Mouse (Mus musculus) lung, adult 2 months (tissue): ENCODE data around the gene Sec14l4. TPM values are rescaled to one million over a fixed set of nuclear protein-coding genes. Genes with fewer than 3 reads are reported as not detected.

Experiments
- DNase-seq: peaks from one replicate; pipeline ENCODE4 v3.0.0; 2022
- H3K4me1 ChIP-seq: fragments of 200-500 bp; 2 replicates; pipeline ENCODE4 v1.6.1; 2011; ENCODE audit warnings: low read length; ENCODE audit not compliant: control insufficient read depth, insufficient read depth
- H3K4me3 ChIP-seq: fragments of 200-500 bp; replicated peaks from 2 replicates; pipeline ENCODE3; 2011; ENCODE audit warnings: low read depth, mild to moderate bottlenecking, control low read depth, low read length; ENCODE audit errors: extremely low read depth
- CTCF ChIP-seq: fragments of 200-500 bp; IDR thresholded peaks from 2 replicates; pipeline ENCODE4 v1.5.1; 2011; ENCODE audit warnings: mild to moderate bottlenecking, low read length, control low read depth; ENCODE audit not compliant: insufficient read depth
- POLR2A ChIP-seq: fragments of 200-500 bp; IDR thresholded peaks from 2 replicates; pipeline ENCODE4 v1.6.1; 2011; ENCODE audit warnings: low read depth, mild to moderate bottlenecking, control low read depth, low read length, borderline replicate concordance; ENCODE audit errors: extremely low read depth
- WGBS: fragments of 180-500 bp; shearing (Covaris S2); methylation state at CpG from one replicate; pipeline ENCODE4 v1.1.7; 2018; 5-methylcytosine and 5-hydroxymethylcytosine counted together
- polyA plus RNA-seq: library from polyadenylated mRNA; depleted of rRNA; stranded (reverse); fragments of >200 nt; gene quantifications from 2 replicates; pipeline ENCODE4 v1.2.3, GENCODE M21; 2012

The Sec14l4 gene
- polyA plus RNA-seq, 1 experiment = 56.3 TPM

- 68% methylated on average over 2 of the region's 2 CpGs for WGBS
- TF ChIP-seq POLR2A (no peak), CTCF (no peak)
- DNase-seq = no peak
These were observed 7.9 kb upstream of the Sec14l4 start for GRCm38 (mm10) chr11:4023321-4023720.

GRCm38 (mm10) chr11:4027066-4027465, 4.2 kb upstream of the Sec14l4 start:
- 70% methylated on average over 8 of the region's 8 CpGs for WGBS

More at GRCm38 (mm10) chr11:4023321-4023720, 7.9 kb upstream of the Sec14l4 start:
- no peak overlapping the region for H3K4me3 ChIP-seq
- H3K4me1 ChIP-seq = no peaks in the 10 kb centered on the region

GRCm38 (mm10) chr11:4027561-4028334, 3.5 kb upstream of the Sec14l4 start:
- Histone ChIP-seq H3K4me3 (no peak overlapping the region), H3K4me1 (no peaks in the 10 kb centered on the region)
- DNase-seq = no peak
- 66% methylated on average over 9 of the region's 9 CpGs for WGBS
- TF ChIP-seq POLR2A (no peak), CTCF (no peak)

More at GRCm38 (mm10) chr11:4027066-4027465, 4.2 kb upstream of the Sec14l4 start:
- TF ChIP-seq POLR2A = no peak
- TF ChIP-seq CTCF = no peak
- Histone ChIP-seq H3K4me1 (no peaks in the 10 kb centered on the region), H3K4me3 (no peak overlapping the region)
- DNase-seq = no peak

GRCm38 (mm10) chr11:4029343-4029742, 1.9 kb upstream of the Sec14l4 start:
- WGBS = 63% methylated on average over 4 of the region's 4 CpGs
- TF ChIP-seq POLR2A (no peak), CTCF (no peak)
- no peak for DNase-seq
- Histone ChIP-seq H3K4me1 (no peaks in the 10 kb centered on the region), H3K4me3 (no peak overlapping the region)

- 29% methylated on average over 12 of the region's 12 CpGs for WGBS
- no peak for TF ChIP-seq CTCF
- TF ChIP-seq POLR2A = peak; percentile 13; the same call in 1 of the 2 replicates
- DNase-seq = no peak
- peak overlapping the region; percentile 69 for H3K4me3 ChIP-seq
- no peaks in the 10 kb centered on the region for H3K4me1 ChIP-seq
These were observed 699 bp downstream of the Sec14l4 start for GRCm38 (mm10) chr11:4031961-4032360.

GRCm38 (mm10) chr11:4033471-4033870, 2.2 kb downstream of the Sec14l4 start:
- H3K4me3 ChIP-seq = no peak overlapping the region
- no peak for DNase-seq
- TF ChIP-seq POLR2A (no peak), CTCF (no peak)
- WGBS = 61% methylated on average over 7 of the region's 7 CpGs
- no peaks in the 10 kb centered on the region for H3K4me1 ChIP-seq

GRCm38 (mm10) chr11:4034169-4034568, 2.9 kb downstream of the Sec14l4 start:
- H3K4me1 ChIP-seq = no peaks in the 10 kb centered on the region
- no peak for DNase-seq
- TF ChIP-seq POLR2A (no peak), CTCF (no peak)
- no peak overlapping the region for H3K4me3 ChIP-seq
- 67% methylated on average over 4 of the region's 4 CpGs for WGBS

GRCm38 (mm10) chr11:4035116-4035892, 4.0 kb downstream of the Sec14l4 start:
- TF ChIP-seq POLR2A (no peak), CTCF (no peak)
- WGBS = 57% methylated on average over 18 of the region's 18 CpGs
- Histone ChIP-seq H3K4me1 (no peaks in the 10 kb centered on the region), H3K4me3 (no peak overlapping the region)
- DNase-seq = no peak

GRCm38 (mm10) chr11:4035916-4036315, 4.7 kb downstream of the Sec14l4 start:
- DNase-seq = no peak
- H3K4me3 ChIP-seq = no peak overlapping the region
- no peaks in the 10 kb centered on the region for H3K4me1 ChIP-seq
- TF ChIP-seq POLR2A (no peak), CTCF (no peak)
- WGBS = 72% methylated on average over 6 of the region's 6 CpGs
